Comparison of ENCODE assay signal across 7 mouse cellular contexts in the genomic region with DNA sequence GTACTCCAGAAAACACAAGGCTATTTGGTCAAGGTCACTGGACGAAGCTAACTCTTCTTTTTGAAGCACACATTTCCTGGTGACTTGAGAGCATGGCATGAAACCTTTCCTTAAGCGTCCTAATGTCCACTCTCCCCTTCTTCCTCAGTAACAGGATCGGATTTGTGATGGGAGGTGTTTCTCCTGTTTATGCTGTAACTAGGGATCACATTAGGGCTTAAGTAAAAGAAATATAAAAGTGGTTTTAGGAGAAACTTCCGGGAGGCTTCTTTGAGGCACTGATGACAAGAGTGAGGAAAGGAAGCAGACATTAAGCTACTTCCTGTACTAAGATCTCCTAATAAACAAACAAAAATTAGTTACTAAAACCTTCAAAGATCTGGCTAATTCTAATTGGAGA. TPM values are rescaled to one million over a fixed set of nuclear protein-coding genes. Genes with fewer than 3 reads are reported as not detected.
DNase-seq lines count a peak whose midpoint lies in the region; ATAC-seq and TF ChIP-seq lines count a peak whose summit lies in the region.

No protein-coding gene starts in this region.

- TF ChIP-seq POLR2A in olfactory bulb, adult 2 months (IDR thresholded peaks at IDR 0.05; ENCODE audit: insufficient read depth, low read depth, low read length): no peak

- no peaks in the 10 kb centered on the region for H3K36me3 ChIP-seq in forebrain, embryonic 13.5 days (ENCODE audit: poor library complexity, severe bottlenecking)
- no peaks in the 10 kb centered on the region for H3K36me3 ChIP-seq in limb, embryonic 10.5 days

- no peaks in the 10 kb centered on the region for H3K9me3 ChIP-seq in forebrain, embryonic 13.5 days (replicated peaks)
- no peaks in the 10 kb centered on the region for H3K9me3 ChIP-seq in limb, embryonic 10.5 days (replicated peaks)

- peak; percentile 53 for ATAC-seq in CD4-positive, CD25-positive, alpha-beta regulatory T cell, adult 4 months
- no peak for ATAC-seq in forebrain, embryonic 13.5 days

- H3K27me3 ChIP-seq in forebrain, embryonic 13.5 days: 0 out of 2 replicates have a peak, but pooled peaks cover 4% of the 10 kb centered on the region
- H3K27me3 ChIP-seq in limb, embryonic 10.5 days (ENCODE audit: low read depth, poor library complexity, severe bottlenecking): no peaks in the 10 kb centered on the region

- H3K4me1 ChIP-seq in forebrain, embryonic 13.5 days: peaks cover 15% of the 10 kb centered on the region
- peaks cover 11% of the 10 kb centered on the region for H3K4me1 ChIP-seq in limb, embryonic 10.5 days
- no peaks in the 10 kb centered on the region for H3K4me1 ChIP-seq in olfactory bulb, adult 2 months (ENCODE audit: control insufficient read depth, insufficient read depth, low read length)

- peak overlapping the region; percentile 71 for H3K4me3 ChIP-seq in forebrain, embryonic 13.5 days
- peak overlapping the region; percentile 95 for H3K4me3 ChIP-seq in limb, embryonic 10.5 days
- H3K4me3 ChIP-seq in olfactory bulb, adult 2 months (ENCODE audit: insufficient read depth, low read depth, low read length): peak overlapping the region; percentile 81

- peak overlapping the region; percentile 82 for H3K9ac ChIP-seq in forebrain, embryonic 13.5 days

- peak; percentile 30 for DNase-seq in 3134 (ENCODE audit: extremely low read depth, insufficient read length, low spot score)
- no peak for DNase-seq in limb, embryonic 10.5 days (ENCODE audit: low spot score)
- DNase-seq in ovary, postnatal 10 days (ENCODE audit: low spot score): no peak
- DNase-seq in cerebellum, adult 18-20 months: no peak

- H3K27ac ChIP-seq in forebrain, embryonic 13.5 days: no peak overlapping the region
- H3K27ac ChIP-seq in limb, embryonic 10.5 days: peak overlapping the region; percentile 91
- no peak overlapping the region for H3K27ac ChIP-seq in olfactory bulb, adult 2 months (ENCODE audit: insufficient read depth, low read depth, low read length)

- peak overlapping the region; percentile 89 for H3K4me2 ChIP-seq in forebrain, embryonic 13.5 days

- WGBS in forebrain, embryonic 13.5 days: 10% methylated on average over 4 of the region's 4 CpGs
- 7% methylated on average over 4 of the region's 4 CpGs for WGBS in limb, embryonic 10.5 days
- 19% methylated on average over 4 of the region's 4 CpGs for WGBS in olfactory bulb, adult 2 months

- no peak for TF ChIP-seq CTCF in olfactory bulb, adult 2 months (IDR thresholded peaks at IDR 0.05; ENCODE audit: insufficient read depth, low read depth, low read length)

RNA-seq across cellular contexts. Expression of gene Cgrrf1, which starts 0.6 kb away (rescaled TPM):
- polyA plus RNA-seq in CD4-positive, CD25-positive, alpha-beta regulatory T cell, adult 4 months (2017; shearing (Covaris generic)): 10 to 100 TPM in 1 of 2 experiments, 1 to 10 TPM in 1; 7.4 to 10.1 TPM
- 20.4 and 23.8 TPM in 2 replicates for polyA plus RNA-seq in forebrain, embryonic 13.5 days (2015; fragmentation: Nextera tagmentation; extraction: Ambion mirVana)
- polyA plus RNA-seq in limb, embryonic 10.5 days (2016; fragmentation: Nextera tagmentation; extraction: Ambion mirVana): 31.3 and 31.5 TPM in 2 replicates
- not detected in 2 replicates for polyA plus RNA-seq in olfactory bulb, adult 2 months (2012; ENCODE audit: insufficient read depth, insufficient read length, low replicate concordance, missing spikeins)

RNA-seq across cellular contexts. Expression of gene Gmfb, which starts 9.3 kb away (rescaled TPM):
- 10 to 100 TPM; 94.7 to 96.2 TPM for polyA plus RNA-seq in CD4-positive, CD25-positive, alpha-beta regulatory T cell, adult 4 months (2017; shearing (Covaris generic))
- polyA plus RNA-seq in forebrain, embryonic 13.5 days (2015; fragmentation: Nextera tagmentation; extraction: Ambion mirVana): 90.1 and 98.6 TPM in 2 replicates
- 98.4 and 99.9 TPM in 2 replicates for polyA plus RNA-seq in limb, embryonic 10.5 days (2016; fragmentation: Nextera tagmentation; extraction: Ambion mirVana)
- polyA plus RNA-seq in olfactory bulb, adult 2 months (2012; ENCODE audit: insufficient read depth, insufficient read length, low replicate concordance, missing spikeins): 72.9 TPM in 1 of 2 replicates, not detected in the other

RNA-seq across cellular contexts. Expression of gene Cnih1, which starts 43.1 kb away (rescaled TPM):
- 10 to 100 TPM; 63.4 to 68.6 TPM for polyA plus RNA-seq in CD4-positive, CD25-positive, alpha-beta regulatory T cell, adult 4 months (2017; shearing (Covaris generic))
- polyA plus RNA-seq in forebrain, embryonic 13.5 days (2015; fragmentation: Nextera tagmentation; extraction: Ambion mirVana): 168 and 176 TPM in 2 replicates
- polyA plus RNA-seq in limb, embryonic 10.5 days (2016; fragmentation: Nextera tagmentation; extraction: Ambion mirVana): 201 and 210 TPM in 2 replicates
- not detected in 2 replicates for polyA plus RNA-seq in olfactory bulb, adult 2 months (2012; ENCODE audit: insufficient read depth, insufficient read length, low replicate concordance, missing spikeins)

RNA-seq across cellular contexts. Expression of gene Samd4, which starts 51.4 kb away (rescaled TPM):
- not detected for polyA plus RNA-seq in CD4-positive, CD25-positive, alpha-beta regulatory T cell, adult 4 months (2017; shearing (Covaris generic))
- 5.2 and 5.8 TPM in 2 replicates for polyA plus RNA-seq in forebrain, embryonic 13.5 days (2015; fragmentation: Nextera tagmentation; extraction: Ambion mirVana)
- 2.5 and 3.6 TPM in 2 replicates for polyA plus RNA-seq in limb, embryonic 10.5 days (2016; fragmentation: Nextera tagmentation; extraction: Ambion mirVana)
- polyA plus RNA-seq in olfactory bulb, adult 2 months (2012; ENCODE audit: insufficient read depth, insufficient read length, low replicate concordance, missing spikeins): not detected in 2 replicates

Comparison
In these comparisons a context has a peak if more than half of its experiments do, and no peak if none do; other contexts are left out.
1. RNA of gene Cnih1, which starts 43.1 kb away (polyA plus RNA-seq): 201 to 210 TPM in limb, embryonic 10.5 days, 168 to 176 TPM in forebrain, embryonic 13.5 days and 63.4 to 68.6 TPM in CD4-positive, CD25-positive, alpha-beta regulatory T cell, adult 4 months; not detected in olfactory bulb, adult 2 months; every median in the first group is over 10 times any median in the second.
2. Peak in every context shown above with its lines, with median percentiles within 50 percentile points of each other: H3K4me3 ChIP-seq.